Mouse (Mus musculus): ENCODE data around the gene Golt1a. TPM values are rescaled to one million over a fixed set of nuclear protein-coding genes. Genes with fewer than 3 reads are reported as not detected.

The Golt1a gene
- total RNA-seq, 1 experiment = not detected

GRCm38 (mm10) chr1:133371431-133371830 lies 61.8 kb downstream of the Golt1a start:
- peaks cover 0 to 10% of the 10 kb centered on the region in 2 experiments; a peak in 2 of 4 replicates for H3K4me1 ChIP-seq (ENCODE audit: control insufficient read depth in 2 of 2, insufficient read depth in 2 of 2, low read length in 2 of 2, poor library complexity in 1 of 2)
- in situ Hi-C loops (cut with MboI; ENCODE audit: low sequenced_read_pairs in 2 of 2, unreplicated experiment in 2 of 2) = loop anchor here in 1 of 2 experiments (25.0 kb wide), 1 partner anchor 209 kb away; the partner anchor contains the start of gene Plekha6
- H3K27ac ChIP-seq (ENCODE audit: insufficient read depth, low read depth, low read length, poor library complexity, severe bottlenecking) = no peak overlapping the region
- no peak for DNase-seq (ENCODE audit: low read depth, low spot score)
- no peak overlapping the region for H3K4me3 ChIP-seq (ENCODE audit: insufficient read depth in 1 of 2, low read depth in 1 of 2, low read length in 2 of 2, poor library complexity in 1 of 2, severe bottlenecking in 1 of 2)
- H3K9ac ChIP-seq (ENCODE audit: insufficient read depth, low read depth, low read length, poor library complexity, severe bottlenecking) = no peak overlapping the region
- TF ChIP-seq ZC3H11A (IDR thresholded peaks at IDR 0.05; ENCODE audit: borderline replicate concordance, low read depth, low read length) (no peak), ZNF384 (IDR thresholded peaks at IDR 0.05; ENCODE audit: low read depth, low read length) (no peak), CHD2 (IDR thresholded peaks at IDR 0.05; ENCODE audit: low read depth, low read length) (no peak), MAFK (IDR thresholded peaks at IDR 0.05; ENCODE audit: insufficient read depth, low read depth, low read length) (no peak), HCFC1 (IDR thresholded peaks at IDR 0.05; ENCODE audit: borderline replicate concordance, insufficient read depth, low read length) (no peak)
- H3K36me3 ChIP-seq (ENCODE audit: control insufficient read depth, insufficient read depth, low read length, poor library complexity, severe bottlenecking) = no peaks in the 10 kb centered on the region
- no peaks in the 10 kb centered on the region for H3K9me3 ChIP-seq (ENCODE audit: control insufficient read depth, insufficient read depth, low read depth, low read length)

GRCm38 (mm10) chr1:133372113-133372512 lies 62.5 kb downstream of the Golt1a start:
- TF ChIP-seq CHD2 (IDR thresholded peaks at IDR 0.05; ENCODE audit: low read depth, low read length) (no peak), ZC3H11A (IDR thresholded peaks at IDR 0.05; ENCODE audit: borderline replicate concordance, low read depth, low read length) (no peak)
- H3K9ac ChIP-seq (ENCODE audit: insufficient read depth, low read depth, low read length, poor library complexity, severe bottlenecking) = no peak overlapping the region
- peaks cover 0 to 6% of the 10 kb centered on the region in 2 experiments; a peak in 2 of 4 replicates for H3K4me1 ChIP-seq (ENCODE audit: control insufficient read depth in 2 of 2, insufficient read depth in 2 of 2, low read length in 2 of 2, poor library complexity in 1 of 2)
- in situ Hi-C loops (cut with MboI; ENCODE audit: low sequenced_read_pairs in 2 of 2, unreplicated experiment in 2 of 2) = loop anchor here in 1 of 2 experiments (25.0 kb wide), 1 partner anchor 210 kb away; the partner anchor contains the start of gene Plekha6
- H3K36me3 ChIP-seq (ENCODE audit: control insufficient read depth, insufficient read depth, low read length, poor library complexity, severe bottlenecking) = no peaks in the 10 kb centered on the region
- no peak overlapping the region for H3K27ac ChIP-seq (ENCODE audit: insufficient read depth, low read depth, low read length, poor library complexity, severe bottlenecking)
- no peak overlapping the region for H3K4me3 ChIP-seq (ENCODE audit: insufficient read depth in 1 of 2, low read depth in 1 of 2, low read length in 2 of 2, poor library complexity in 1 of 2, severe bottlenecking in 1 of 2)
- no peak for DNase-seq (ENCODE audit: low read depth, low spot score)
- H3K9me3 ChIP-seq (ENCODE audit: control insufficient read depth, insufficient read depth, low read depth, low read length) = no peaks in the 10 kb centered on the region

Other genes with a start within 250 kb of the Golt1a start
- 97.0 and 121 TPM in 2 replicates for gene Ppp1r15b, start 178.7 kb upstream of the Golt1a start, total RNA-seq (2012; rRNA removed)
- gene Plekha6, start 145.6 kb upstream of the Golt1a start, total RNA-seq (2012; rRNA removed) = 3.5 and 5.3 TPM in 2 replicates
- 0.79 TPM in 1 of 2 replicates, not detected in the other for gene Kiss1, start 12.1 kb downstream of the Golt1a start, total RNA-seq (2012; rRNA removed)
- gene Ren1, start 40.7 kb downstream of the Golt1a start, total RNA-seq (2012; rRNA removed) = 0.67 and 0.69 TPM in 2 replicates
- gene Etnk2, start 53.8 kb downstream of the Golt1a start, total RNA-seq (2012; rRNA removed) = 4.8 and 7.4 TPM in 2 replicates
- gene Sox13, start 114.6 kb downstream of the Golt1a start, total RNA-seq (2012; rRNA removed) = 11.1 and 16.9 TPM in 2 replicates

Measured in ES-E14 (cell line).